Mouse (Mus musculus): Measurements from ENCODE around the gene Pdgfra. TPM values are rescaled to one million over a fixed set of nuclear protein-coding genes. Genes with fewer than 3 reads are reported as not detected.
A peak's percentile ranks its signal among the peaks of the same experiment; 100 is the strongest.

Gene Pdgfra
- total RNA-seq (2012; rRNA removed): 2.8 and 10.2 TPM in 2 replicates

DNA sequence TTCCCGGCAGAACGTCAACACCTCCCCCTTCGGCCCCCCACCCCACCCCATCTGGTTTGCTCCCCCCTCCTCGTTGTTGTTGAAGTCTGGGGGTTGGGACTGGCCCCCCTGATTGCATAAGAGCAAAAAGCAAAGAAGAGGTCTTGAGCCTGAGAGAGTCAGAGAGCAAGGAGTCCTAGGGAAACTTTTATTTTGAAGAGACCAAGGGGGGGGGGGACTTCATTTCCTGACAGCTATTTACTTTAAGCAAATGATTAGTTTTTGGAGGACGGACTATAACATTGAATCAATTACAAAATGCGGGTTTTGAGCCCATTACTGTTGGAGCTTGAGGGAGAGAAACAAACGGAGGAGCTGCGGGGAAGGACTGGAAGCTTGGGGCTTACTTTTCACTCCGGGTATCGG, at the start of gene Pdgfra:
Gene Pdgfra (plus strand): TSS at position 272 of the 405 bp plus-strand sequence.
- H3K4me3 ChIP-seq (ENCODE audit: insufficient read depth in 1 of 2, low read depth in 1 of 2, low read length in 2 of 2, poor library complexity in 1 of 2, severe bottlenecking in 1 of 2): peak within 1 kb of the TSS; percentile 2 to 29
- no peaks in the 10 kb centered on the region for H3K36me3 ChIP-seq (ENCODE audit: control insufficient read depth, insufficient read depth, low read length, poor library complexity, severe bottlenecking)
- no peak within 1 kb of the TSS for H3K9ac ChIP-seq (ENCODE audit: insufficient read depth, low read depth, low read length, poor library complexity, severe bottlenecking)
- no peak for TF ChIP-seq MAFK (IDR thresholded peaks at IDR 0.05; ENCODE audit: insufficient read depth, low read depth, low read length)
- in situ Hi-C loops (cut with MboI; ENCODE audit: low sequenced_read_pairs in 2 of 2, unreplicated experiment in 2 of 2): loop anchor here (5.0 to 25.0 kb wide), 4 partner anchors 80 to 717 kb away; no protein-coding TSS in a partner anchor
- no peak within 1 kb of the TSS for H3K27ac ChIP-seq (ENCODE audit: insufficient read depth, low read depth, low read length, poor library complexity, severe bottlenecking)
- H3K4me1 ChIP-seq (ENCODE audit: control insufficient read depth in 2 of 2, insufficient read depth in 2 of 2, low read length in 2 of 2, poor library complexity in 1 of 2): peaks cover 0 to 6% of the 10 kb centered on the region in 2 experiments; a peak in 1 of 4 replicates
- no peak for DNase-seq (ENCODE audit: low read depth, low spot score)
- H3K9me3 ChIP-seq (ENCODE audit: control insufficient read depth, insufficient read depth, low read depth, low read length): no peaks in the 10 kb centered on the region

DNA sequence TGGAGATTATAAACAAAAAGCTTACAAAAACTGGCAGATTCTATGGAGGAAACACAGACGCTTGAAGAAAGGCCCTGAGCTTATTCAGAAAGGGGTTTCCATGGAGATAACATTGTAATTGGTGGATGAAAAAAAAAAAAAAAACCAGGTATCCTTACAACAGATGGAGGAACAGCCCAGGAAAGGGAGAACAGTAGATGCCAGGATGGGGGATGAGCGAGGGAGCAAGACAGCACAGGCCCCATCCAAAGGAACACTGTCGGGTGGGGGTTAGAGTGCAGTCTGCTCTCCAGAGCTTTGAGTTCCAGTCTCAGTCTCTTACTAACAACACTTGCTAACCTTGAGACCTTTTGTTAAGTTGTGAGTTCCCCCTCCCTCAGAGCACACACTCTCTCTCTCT, 45.6 kb upstream of the Pdgfra start:
- TF ChIP-seq MAFK (IDR thresholded peaks at IDR 0.05; ENCODE audit: insufficient read depth, low read depth, low read length) (no peak), ZNF384 (IDR thresholded peaks at IDR 0.05; ENCODE audit: low read depth, low read length) (peak; percentile 48; the same call in 1 of the 2 replicates)
- Histone ChIP-seq H3K9ac (ENCODE audit: insufficient read depth, low read depth, low read length, poor library complexity, severe bottlenecking) (no peak overlapping the region), H3K36me3 (ENCODE audit: control insufficient read depth, insufficient read depth, low read length, poor library complexity, severe bottlenecking) (no peaks in the 10 kb centered on the region), H3K4me3 (ENCODE audit: insufficient read depth in 1 of 2, low read depth in 1 of 2, low read length in 2 of 2, poor library complexity in 1 of 2, severe bottlenecking in 1 of 2) (no peak overlapping the region), H3K4me1 (ENCODE audit: control insufficient read depth in 2 of 2, insufficient read depth in 2 of 2, low read length in 2 of 2, poor library complexity in 1 of 2) (peaks cover 1% of the 10 kb centered on the region in 2 experiments; a peak in 2 of 4 replicates), H3K27ac (ENCODE audit: insufficient read depth, low read depth, low read length, poor library complexity, severe bottlenecking) (no peak overlapping the region), H3K9me3 (ENCODE audit: control insufficient read depth, insufficient read depth, low read depth, low read length) (no peaks in the 10 kb centered on the region)
- in situ Hi-C loops (cut with MboI; ENCODE audit: low sequenced_read_pairs in 2 of 2, unreplicated experiment in 2 of 2): no loop called here
- DNase-seq (ENCODE audit: low read depth, low spot score): no peak

DNA sequence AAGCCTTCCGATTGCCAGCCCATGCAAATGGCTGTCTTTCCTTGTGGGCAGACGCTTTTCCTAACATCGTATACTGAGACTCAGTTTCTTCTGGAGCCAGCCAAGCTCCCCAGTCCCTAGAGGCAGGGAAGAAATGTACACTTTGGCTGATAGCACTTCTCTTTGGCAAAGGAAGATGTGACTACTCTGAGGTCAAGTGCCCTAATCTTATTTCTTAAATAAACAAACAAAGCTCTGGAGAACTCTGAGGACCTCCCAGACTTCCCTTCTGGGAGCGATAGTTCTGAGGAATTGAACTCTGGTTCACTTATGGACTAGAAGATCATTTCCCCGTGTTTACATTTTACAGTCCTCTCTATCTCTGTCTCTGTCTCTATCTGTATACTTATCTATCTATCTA, 42.7 kb upstream of the Pdgfra start:
- Histone ChIP-seq H3K4me1 (ENCODE audit: control insufficient read depth in 2 of 2, insufficient read depth in 2 of 2, low read length in 2 of 2, poor library complexity in 1 of 2) (peaks cover 1% of the 10 kb centered on the region in 2 experiments; a peak in 2 of 4 replicates), H3K4me3 (ENCODE audit: insufficient read depth in 1 of 2, low read depth in 1 of 2, low read length in 2 of 2, poor library complexity in 1 of 2, severe bottlenecking in 1 of 2) (no peak overlapping the region), H3K27ac (ENCODE audit: insufficient read depth, low read depth, low read length, poor library complexity, severe bottlenecking) (no peak overlapping the region), H3K36me3 (ENCODE audit: control insufficient read depth, insufficient read depth, low read length, poor library complexity, severe bottlenecking) (no peaks in the 10 kb centered on the region), H3K9ac (ENCODE audit: insufficient read depth, low read depth, low read length, poor library complexity, severe bottlenecking) (no peak overlapping the region), H3K9me3 (ENCODE audit: control insufficient read depth, insufficient read depth, low read depth, low read length) (no peaks in the 10 kb centered on the region)
- DNase-seq (ENCODE audit: low read depth, low spot score): no peak
- TF ChIP-seq ZC3H11A (IDR thresholded peaks at IDR 0.05; ENCODE audit: borderline replicate concordance, low read depth, low read length) (no peak), HCFC1 (IDR thresholded peaks at IDR 0.05; ENCODE audit: borderline replicate concordance, insufficient read depth, low read length) (no peak), MAFK (IDR thresholded peaks at IDR 0.05; ENCODE audit: insufficient read depth, low read depth, low read length) (no peak), ZNF384 (IDR thresholded peaks at IDR 0.05; ENCODE audit: low read depth, low read length) (no peak), CHD2 (IDR thresholded peaks at IDR 0.05; ENCODE audit: low read depth, low read length) (no peak)
- in situ Hi-C loops (cut with MboI; ENCODE audit: low sequenced_read_pairs in 2 of 2, unreplicated experiment in 2 of 2): no loop called here

DNA sequence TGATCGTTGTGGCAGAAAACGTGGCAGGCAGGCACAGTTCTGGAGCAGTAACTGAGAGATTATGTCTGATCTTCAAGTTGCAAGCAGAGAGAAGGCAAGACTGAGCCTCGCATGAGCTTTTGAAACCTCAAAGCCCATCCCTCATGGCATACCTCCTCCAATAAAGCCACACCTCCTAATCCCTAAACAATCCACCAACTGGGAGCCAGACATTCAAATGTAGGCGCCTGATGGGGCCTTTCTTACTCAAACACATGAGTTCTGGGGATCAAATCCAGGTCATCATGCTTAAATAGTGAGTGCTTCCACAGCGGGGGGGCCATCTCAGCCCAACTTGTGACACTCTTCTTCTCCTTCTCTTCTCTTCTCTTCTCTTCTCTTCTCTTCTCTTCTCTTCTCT, 40.3 kb upstream of the Pdgfra start:
- Histone ChIP-seq H3K9me3 (ENCODE audit: control insufficient read depth, insufficient read depth, low read depth, low read length) (no peaks in the 10 kb centered on the region), H3K9ac (ENCODE audit: insufficient read depth, low read depth, low read length, poor library complexity, severe bottlenecking) (no peak overlapping the region), H3K27ac (ENCODE audit: insufficient read depth, low read depth, low read length, poor library complexity, severe bottlenecking) (no peak overlapping the region), H3K4me1 (ENCODE audit: control insufficient read depth in 2 of 2, insufficient read depth in 2 of 2, low read length in 2 of 2, poor library complexity in 1 of 2) (peaks cover 1% of the 10 kb centered on the region in 2 experiments; a peak in 2 of 4 replicates), H3K4me3 (ENCODE audit: insufficient read depth in 1 of 2, low read depth in 1 of 2, low read length in 2 of 2, poor library complexity in 1 of 2, severe bottlenecking in 1 of 2) (no peak overlapping the region), H3K36me3 (ENCODE audit: control insufficient read depth, insufficient read depth, low read length, poor library complexity, severe bottlenecking) (no peaks in the 10 kb centered on the region)
- TF ChIP-seq ZC3H11A (IDR thresholded peaks at IDR 0.05; ENCODE audit: borderline replicate concordance, low read depth, low read length) (no peak), HCFC1 (IDR thresholded peaks at IDR 0.05; ENCODE audit: borderline replicate concordance, insufficient read depth, low read length) (no peak), ZNF384 (IDR thresholded peaks at IDR 0.05; ENCODE audit: low read depth, low read length) (no peak)
- DNase-seq (ENCODE audit: low read depth, low spot score): no peak
- in situ Hi-C loops (cut with MboI; ENCODE audit: low sequenced_read_pairs in 2 of 2, unreplicated experiment in 2 of 2): no loop called here

DNA sequence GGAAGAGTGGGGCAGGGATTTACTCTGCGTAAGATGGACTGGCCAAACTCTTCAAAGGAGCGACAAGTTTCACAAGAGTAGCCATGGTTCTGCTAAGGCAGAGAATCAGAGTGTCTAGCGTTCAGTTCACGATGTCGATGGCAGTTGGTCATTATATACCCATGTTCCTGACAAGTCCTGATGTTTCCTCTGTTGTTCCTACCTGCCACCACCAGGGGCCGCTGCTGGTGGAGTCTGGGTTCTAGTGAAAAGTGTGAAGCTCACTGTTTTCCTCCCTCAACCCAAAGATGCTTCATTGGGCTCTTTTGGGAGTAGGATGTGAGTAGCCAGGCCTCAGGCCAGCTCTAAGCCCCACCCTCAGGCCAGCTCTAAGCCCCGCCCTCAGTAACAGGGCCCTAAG, 33.3 kb upstream of the Pdgfra start:
- H3K36me3 ChIP-seq (ENCODE audit: control insufficient read depth, insufficient read depth, low read length, poor library complexity, severe bottlenecking): no peaks in the 10 kb centered on the region
- H3K4me3 ChIP-seq (ENCODE audit: insufficient read depth in 1 of 2, low read depth in 1 of 2, low read length in 2 of 2, poor library complexity in 1 of 2, severe bottlenecking in 1 of 2): no peak overlapping the region
- peak; percentile 85 for DNase-seq (ENCODE audit: low read depth, low spot score)
- TF ChIP-seq ZC3H11A (IDR thresholded peaks at IDR 0.05; ENCODE audit: borderline replicate concordance, low read depth, low read length): 0 out of 2 replicates have a peak, but pooled peaks have one; percentile 12
- TF ChIP-seq MAFK (IDR thresholded peaks at IDR 0.05; ENCODE audit: insufficient read depth, low read depth, low read length): no peak
- TF ChIP-seq HCFC1 (IDR thresholded peaks at IDR 0.05; ENCODE audit: borderline replicate concordance, insufficient read depth, low read length): no peak
- no peak overlapping the region for H3K9ac ChIP-seq (ENCODE audit: insufficient read depth, low read depth, low read length, poor library complexity, severe bottlenecking)
- no peaks in the 10 kb centered on the region for H3K9me3 ChIP-seq (ENCODE audit: control insufficient read depth, insufficient read depth, low read depth, low read length)
- in situ Hi-C loops (cut with MboI; ENCODE audit: low sequenced_read_pairs in 2 of 2, unreplicated experiment in 2 of 2): no loop called here
- no peak overlapping the region for H3K27ac ChIP-seq (ENCODE audit: insufficient read depth, low read depth, low read length, poor library complexity, severe bottlenecking)
- H3K4me1 ChIP-seq (ENCODE audit: control insufficient read depth in 2 of 2, insufficient read depth in 2 of 2, low read length in 2 of 2, poor library complexity in 1 of 2): no peaks in the 10 kb centered on the region
